In the genomic region with DNA sequence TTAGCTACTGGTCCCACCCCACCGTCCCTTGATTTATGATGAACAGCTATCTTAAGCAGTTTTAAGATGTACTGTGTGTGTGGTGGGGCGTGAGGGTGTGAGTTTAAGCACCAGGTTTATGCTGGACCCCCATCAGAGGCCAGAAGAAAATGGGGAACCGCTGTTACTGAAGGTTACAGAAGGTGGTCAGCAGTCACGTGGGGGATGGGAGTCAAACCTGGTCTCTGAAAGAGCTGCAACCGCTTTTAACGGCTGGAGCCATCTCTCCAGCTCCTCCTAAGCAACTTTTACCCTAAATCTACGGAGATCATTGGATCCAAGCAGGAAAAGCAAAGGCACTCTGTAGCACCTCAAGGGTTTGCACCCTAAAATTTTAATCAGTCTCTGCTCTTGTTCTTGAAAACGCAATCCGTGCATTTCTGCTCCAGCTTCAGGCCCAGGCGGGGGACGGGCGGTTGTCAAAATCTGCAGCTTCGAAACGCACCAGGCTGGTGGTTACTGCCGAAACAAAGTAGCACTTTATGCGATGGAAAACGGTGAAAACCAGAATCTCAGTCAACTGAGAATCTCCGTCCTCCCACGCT, we compare ENCODE assay signal across 8 mouse cellular contexts. TPM values are rescaled to one million over a fixed set of nuclear protein-coding genes. Genes with fewer than 3 reads are reported as not detected.
A peak's percentile ranks its signal among the peaks of the same experiment; 100 is the strongest.
DNase-seq lines count a peak whose midpoint lies in the region; ATAC-seq and TF ChIP-seq lines count a peak whose summit lies in the region.

No protein-coding gene starts in this region.

- peak overlapping the region; percentile 90 for H3K9ac ChIP-seq in liver, embryonic 12.5 days

- peak; percentile 36 for ATAC-seq in liver, embryonic 12.5 days

- TF ChIP-seq POLR2A in olfactory bulb, adult 2 months (IDR thresholded peaks at IDR 0.05; ENCODE audit: insufficient read depth, low read depth, low read length), result no peak

- H3K9me3 ChIP-seq in liver, embryonic 12.5 days (replicated peaks), result no peaks in the 10 kb centered on the region

- H3K4me3 ChIP-seq in liver, embryonic 12.5 days, result peak overlapping the region; percentile 98
- H3K4me3 ChIP-seq in olfactory bulb, adult 2 months (ENCODE audit: insufficient read depth, low read depth, low read length), result peak overlapping the region; percentile 92

- 6% methylated on average over 19 of the region's 19 CpGs for WGBS in liver, embryonic 12.5 days (ENCODE audit: insufficient replicate concordance)
- 5% methylated on average over 19 of the region's 19 CpGs for WGBS in olfactory bulb, adult 2 months

- DNase-seq in adrenal gland, adult 8-10 months, result peak; percentile 14
- DNase-seq in adrenal gland, adult 18-20 months (ENCODE audit: low spot score in 2 of 2), result no peak
- DNase-seq in ovary, postnatal 10 days (ENCODE audit: low spot score), result peak; percentile 2
- no peak for DNase-seq in ovary, adult 18-20 months (ENCODE audit: low spot score)
- peak; percentile 26 for DNase-seq in forelimb bud, embryonic 11.5 days (ENCODE audit: low read depth, low spot score)
- no peak for DNase-seq in frontal cortex, postnatal 25 days (ENCODE audit: low spot score in 2 of 2)

- peaks cover 21% of the 10 kb centered on the region for H3K4me1 ChIP-seq in liver, embryonic 12.5 days
- peaks cover 4% of the 10 kb centered on the region for H3K4me1 ChIP-seq in olfactory bulb, adult 2 months (ENCODE audit: control insufficient read depth, insufficient read depth, low read length)

- H3K27ac ChIP-seq in liver, embryonic 12.5 days, result peak overlapping the region; percentile 91; the same call in 1 of the 2 replicates
- H3K27ac ChIP-seq in olfactory bulb, adult 2 months (ENCODE audit: insufficient read depth, low read depth, low read length), result peak overlapping the region; percentile 34

- no peaks in the 10 kb centered on the region for H3K27me3 ChIP-seq in liver, embryonic 12.5 days (replicated peaks)

- no peak for TF ChIP-seq CTCF in olfactory bulb, adult 2 months (IDR thresholded peaks at IDR 0.05; ENCODE audit: insufficient read depth, low read depth, low read length)

- peak overlapping the region; percentile 87 for H3K4me2 ChIP-seq in liver, embryonic 12.5 days

- no peaks in the 10 kb centered on the region for H3K36me3 ChIP-seq in liver, embryonic 12.5 days

RNA-seq across cellular contexts. Expression of gene Zc3h13, which starts 0.5 kb away (rescaled TPM):
- 10 to 100 TPM; 26.6 to 43.2 (median 34.4) TPM for total RNA-seq in adrenal gland, adult 8-10 months (2022)
- total RNA-seq in adrenal gland, adult 18-20 months (2021), result 10 to 100 TPM; 27.0 to 30.0 TPM
- 20.1 TPM in 2 replicates for polyA plus RNA-seq in liver, embryonic 12.5 days (2016; fragmentation: Nextera tagmentation; extraction: Ambion mirVana)
- 82.1 and 1,060 TPM in 2 replicates for polyA plus RNA-seq in olfactory bulb, adult 2 months (2012; ENCODE audit: insufficient read depth, insufficient read length, low replicate concordance, missing spikeins)

RNA-seq across cellular contexts. Expression of gene Cpb2, which starts 41.6 kb away (rescaled TPM):
- total RNA-seq in adrenal gland, adult 8-10 months (2022), result not detected
- not detected for total RNA-seq in adrenal gland, adult 18-20 months (2021)
- 50.0 and 50.6 TPM in 2 replicates for polyA plus RNA-seq in liver, embryonic 12.5 days (2016; fragmentation: Nextera tagmentation; extraction: Ambion mirVana)
- not detected in 2 replicates for polyA plus RNA-seq in olfactory bulb, adult 2 months (2012; ENCODE audit: insufficient read depth, insufficient read length, low replicate concordance, missing spikeins)

Comparison
In these comparisons a context has a peak if more than half of its experiments do, and no peak if none do; other contexts are left out.
1. DNase-seq: peak in adrenal gland, adult 8-10 months (single experiment), ovary, postnatal 10 days (single experiment) and forelimb bud, embryonic 11.5 days (single experiment); none in adrenal gland, adult 18-20 months (0 of 2), ovary, adult 18-20 months (single experiment) and frontal cortex, postnatal 25 days (0 of 2).